Mouse (Mus musculus): Measurements from ENCODE around the gene Cep350.

DNA sequence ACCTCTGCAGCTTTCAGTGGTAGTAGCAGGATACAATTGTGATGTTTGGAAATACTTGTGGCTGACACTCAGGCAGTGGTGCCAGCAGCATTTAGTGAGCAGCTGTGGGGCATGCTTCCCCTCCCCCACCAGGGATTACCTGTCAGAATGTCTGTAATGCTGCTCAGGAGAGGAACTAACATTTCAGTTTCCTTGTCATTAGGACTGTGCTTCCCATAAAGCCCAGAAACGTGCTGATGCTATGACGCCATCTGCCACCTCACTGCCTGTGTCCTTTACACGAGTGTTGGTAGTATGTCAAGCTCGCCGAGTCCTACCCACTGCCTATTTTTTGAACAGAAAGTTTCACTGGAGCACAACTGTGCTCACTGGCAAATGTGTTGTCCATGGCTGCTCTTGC, 152.4 kb downstream of the Cep350 start:
- TF ChIP-seq CTCF (IDR thresholded peaks at IDR 0.05; ENCODE audit: control insufficient read depth, insufficient read depth, low read length) (no peak), POLR2A (IDR thresholded peaks at IDR 0.05; ENCODE audit: borderline replicate concordance, control insufficient read depth, low read depth, low read length) (no peak)

Measured in bone marrow, adult 2 months (tissue).